Mouse (Mus musculus): ENCODE measurements at regions not wholly inside any gene's neighbourhood (a gene's known extent, or its start where the extent isn't known, plus 50 kb on each side); places are given as distances from the start of the nearest gene placed in this dataset.

DNA sequence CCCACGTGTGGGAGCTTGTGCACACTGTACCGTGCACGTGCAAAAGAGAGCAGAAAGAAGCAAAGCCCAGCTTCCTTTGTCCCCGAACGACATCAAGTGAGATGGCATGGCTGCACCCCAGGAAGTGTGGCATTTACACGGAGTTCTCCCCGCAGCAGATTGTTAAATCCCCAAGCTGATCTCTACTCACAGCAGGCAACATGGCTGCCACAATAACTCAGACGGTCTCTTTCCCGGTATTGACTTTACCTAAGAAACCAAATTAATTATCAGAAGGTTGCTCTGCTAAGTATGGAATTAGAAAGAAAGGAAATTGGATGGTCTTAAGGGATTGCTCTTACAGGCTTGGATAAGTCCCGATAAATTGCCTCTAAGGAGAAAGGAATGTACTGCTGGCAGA is 241.4 kb downstream of the Gm11011 start:
- no peaks in the 10 kb centered on the region for H3K36me3 ChIP-seq (replicated peaks)
- H3K27ac ChIP-seq (replicated peaks), result no peak overlapping the region
- no peak overlapping the region for H3K9ac ChIP-seq
- no peak overlapping the region for H3K4me3 ChIP-seq (replicated peaks)
- 0 out of 2 replicates have a peak, but pooled peaks cover 9% of the 10 kb centered on the region for H3K9me3 ChIP-seq (replicated peaks)
- no peak for ATAC-seq (ENCODE audit: insufficient read depth)
- no peak overlapping the region for H3K4me2 ChIP-seq
- H3K27me3 ChIP-seq, result no peaks in the 10 kb centered on the region
- WGBS (ENCODE audit: insufficient replicate concordance), result 66% methylated on average over 10 of the region's 10 CpGs
- no peaks in the 10 kb centered on the region for H3K4me1 ChIP-seq (replicated peaks)

- no peaks in the 10 kb centered on the region for H3K36me3 ChIP-seq (replicated peaks)
- no peak overlapping the region for H3K4me3 ChIP-seq (replicated peaks)
- H3K4me2 ChIP-seq, result no peak overlapping the region
- 65% methylated on average over 5 of the region's 5 CpGs for WGBS (ENCODE audit: insufficient replicate concordance)
- H3K27ac ChIP-seq (replicated peaks), result no peak overlapping the region
- no peaks in the 10 kb centered on the region for H3K4me1 ChIP-seq (replicated peaks)
- no peaks in the 10 kb centered on the region for H3K9me3 ChIP-seq (replicated peaks)
- no peak overlapping the region for H3K9ac ChIP-seq
- no peaks in the 10 kb centered on the region for H3K27me3 ChIP-seq
- no peak for ATAC-seq (ENCODE audit: insufficient read depth)
These were observed 268.0 kb downstream of the Gm11011 start for GRCm38 (mm10) chr2:169319521-169319920.

DNA sequence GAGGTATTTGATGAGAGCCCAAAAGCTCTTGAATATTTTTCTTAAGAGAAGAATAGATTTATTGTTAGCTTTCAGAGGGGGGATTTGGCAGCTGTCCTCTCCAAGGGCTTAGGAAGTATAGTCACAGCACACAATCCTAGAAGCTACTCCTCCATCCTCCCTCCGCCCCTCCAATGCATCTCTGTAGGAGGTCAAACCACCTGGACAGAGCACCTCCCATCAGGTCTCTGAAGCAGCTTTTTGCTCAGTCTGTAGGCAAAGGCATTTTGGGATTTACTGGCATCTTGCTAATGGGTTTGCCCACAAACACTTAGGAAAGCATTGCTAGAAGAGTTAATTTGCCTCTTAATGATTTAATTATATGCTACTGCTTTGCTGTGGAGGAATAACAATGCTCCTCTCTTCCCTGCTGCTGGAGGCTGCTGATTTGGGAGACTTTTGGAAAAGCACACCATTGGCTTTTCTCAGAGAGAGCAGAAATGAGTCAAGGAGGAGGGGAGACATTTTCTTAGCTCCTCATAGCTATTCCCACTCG is 273.1 kb downstream of the Gm11011 start:
- no peaks in the 10 kb centered on the region for H3K27me3 ChIP-seq
- H3K27ac ChIP-seq (replicated peaks), result no peak overlapping the region
- no peak overlapping the region for H3K4me2 ChIP-seq
- H3K36me3 ChIP-seq (replicated peaks), result no peaks in the 10 kb centered on the region
- no peak overlapping the region for H3K9ac ChIP-seq
- WGBS (ENCODE audit: insufficient replicate concordance), result 34% methylated on average over 2 of the region's 2 CpGs
- no peak for ATAC-seq (ENCODE audit: insufficient read depth)
- H3K9me3 ChIP-seq (replicated peaks), result no peaks in the 10 kb centered on the region
- no peak overlapping the region for H3K4me3 ChIP-seq (replicated peaks)
- no peaks in the 10 kb centered on the region for H3K4me1 ChIP-seq (replicated peaks)

DNA sequence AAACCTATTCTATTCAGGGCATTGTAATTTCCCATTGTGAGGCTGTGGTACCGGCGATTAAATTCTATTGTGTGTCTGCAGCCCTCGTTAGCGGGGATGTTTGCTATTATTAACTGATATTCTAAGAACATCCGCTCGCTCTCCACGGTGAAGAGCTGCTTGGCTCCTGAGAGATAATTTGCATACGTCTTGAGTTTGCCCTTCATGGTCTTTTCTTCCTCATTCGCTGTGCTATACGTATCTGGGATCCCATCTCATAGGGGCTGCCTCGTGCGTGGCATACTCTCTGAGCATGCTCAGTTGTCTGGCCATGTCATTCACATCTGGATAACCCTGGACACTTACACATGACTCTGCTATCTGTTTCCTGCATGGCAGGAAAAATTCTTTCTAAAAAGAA is 275.7 kb downstream of the Gm11011 start:
- H3K9ac ChIP-seq, result no peak overlapping the region
- H3K4me3 ChIP-seq (replicated peaks), result no peak overlapping the region
- H3K4me2 ChIP-seq, result no peak overlapping the region
- H3K9me3 ChIP-seq (replicated peaks), result no peaks in the 10 kb centered on the region
- H3K27ac ChIP-seq (replicated peaks), result no peak overlapping the region
- no peak for ATAC-seq (ENCODE audit: insufficient read depth)
- H3K27me3 ChIP-seq, result no peaks in the 10 kb centered on the region
- WGBS (ENCODE audit: insufficient replicate concordance), result 50% methylated on average over 12 of the region's 12 CpGs
- no peaks in the 10 kb centered on the region for H3K36me3 ChIP-seq (replicated peaks)
- no peaks in the 10 kb centered on the region for H3K4me1 ChIP-seq (replicated peaks)

DNA sequence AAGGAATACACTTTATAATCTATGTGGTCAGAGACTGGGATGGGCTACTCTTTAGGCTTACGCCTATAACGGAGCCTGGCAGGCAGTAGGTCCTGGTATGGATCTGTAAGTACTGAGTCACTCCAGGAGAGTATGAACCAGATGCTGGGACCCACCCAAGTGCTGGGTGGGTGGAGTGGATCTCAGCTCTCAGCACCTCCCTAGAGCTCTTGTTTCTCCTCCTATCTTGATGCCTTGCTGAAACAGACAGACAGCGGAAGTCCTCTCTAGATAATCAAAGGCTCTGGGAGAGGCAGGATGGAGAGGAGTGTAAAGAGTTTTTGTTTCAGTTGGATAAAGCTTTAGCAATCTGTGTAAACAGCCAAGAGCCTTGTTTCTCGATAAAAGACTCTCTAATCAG is 276.2 kb downstream of the Gm11011 start:
- Histone ChIP-seq H3K4me1 (replicated peaks) (no peaks in the 10 kb centered on the region), H3K4me3 (replicated peaks) (no peak overlapping the region), H3K36me3 (replicated peaks) (no peaks in the 10 kb centered on the region), H3K27ac (replicated peaks) (no peak overlapping the region), H3K9me3 (replicated peaks) (no peaks in the 10 kb centered on the region), H3K9ac (no peak overlapping the region), H3K27me3 (no peaks in the 10 kb centered on the region), H3K4me2 (no peak overlapping the region)
- WGBS (ENCODE audit: insufficient replicate concordance), result 52% methylated on average over 4 of the region's 4 CpGs
- no peak for ATAC-seq (ENCODE audit: insufficient read depth)

GRCm38 (mm10) chr2:169304360-169304759 is 283.2 kb downstream of the Gm11011 start:
- no peak for ATAC-seq (ENCODE audit: insufficient read depth)
- Histone ChIP-seq H3K4me1 (replicated peaks) (no peaks in the 10 kb centered on the region), H3K9me3 (replicated peaks) (0 out of 2 replicates have a peak, but pooled peaks cover 4% of the 10 kb centered on the region), H3K27ac (replicated peaks) (no peak overlapping the region), H3K36me3 (replicated peaks) (no peaks in the 10 kb centered on the region), H3K9ac (no peak overlapping the region), H3K4me2 (no peak overlapping the region), H3K4me3 (replicated peaks) (no peak overlapping the region), H3K27me3 (no peaks in the 10 kb centered on the region)
- WGBS (ENCODE audit: insufficient replicate concordance), result 60% methylated on average over 3 of the region's 3 CpGs

- Histone ChIP-seq H3K27ac (replicated peaks) (no peak overlapping the region), H3K4me2 (no peak overlapping the region), H3K4me3 (replicated peaks) (no peak overlapping the region), H3K36me3 (replicated peaks) (no peaks in the 10 kb centered on the region), H3K27me3 (no peaks in the 10 kb centered on the region), H3K9me3 (replicated peaks) (0 out of 2 replicates have a peak, but pooled peaks cover 3% of the 10 kb centered on the region), H3K9ac (no peak overlapping the region), H3K4me1 (replicated peaks) (no peaks in the 10 kb centered on the region)
- 69% methylated on average over 4 of the region's 4 CpGs for whole genome bisulfite sequencing (ENCODE audit: insufficient replicate concordance)
- no peak for ATAC-seq (ENCODE audit: insufficient read depth)
These were observed 286.6 kb downstream of the Gm11011 start for GRCm38 (mm10) chr2:169300966-169301365.

GRCm38 (mm10) chr2:169300411-169300810 is 287.1 kb downstream of the Gm11011 start:
- H3K9ac ChIP-seq, result no peak overlapping the region
- H3K27ac ChIP-seq (replicated peaks), result no peak overlapping the region
- WGBS (ENCODE audit: insufficient replicate concordance), result 65% methylated on average over 8 of the region's 8 CpGs
- H3K27me3 ChIP-seq, result no peaks in the 10 kb centered on the region
- no peaks in the 10 kb centered on the region for H3K36me3 ChIP-seq (replicated peaks)
- H3K4me1 ChIP-seq (replicated peaks), result no peaks in the 10 kb centered on the region
- H3K9me3 ChIP-seq (replicated peaks), result no peaks in the 10 kb centered on the region
- ATAC-seq (ENCODE audit: insufficient read depth), result no peak
- no peak overlapping the region for H3K4me3 ChIP-seq (replicated peaks)
- no peak overlapping the region for H3K4me2 ChIP-seq

DNA sequence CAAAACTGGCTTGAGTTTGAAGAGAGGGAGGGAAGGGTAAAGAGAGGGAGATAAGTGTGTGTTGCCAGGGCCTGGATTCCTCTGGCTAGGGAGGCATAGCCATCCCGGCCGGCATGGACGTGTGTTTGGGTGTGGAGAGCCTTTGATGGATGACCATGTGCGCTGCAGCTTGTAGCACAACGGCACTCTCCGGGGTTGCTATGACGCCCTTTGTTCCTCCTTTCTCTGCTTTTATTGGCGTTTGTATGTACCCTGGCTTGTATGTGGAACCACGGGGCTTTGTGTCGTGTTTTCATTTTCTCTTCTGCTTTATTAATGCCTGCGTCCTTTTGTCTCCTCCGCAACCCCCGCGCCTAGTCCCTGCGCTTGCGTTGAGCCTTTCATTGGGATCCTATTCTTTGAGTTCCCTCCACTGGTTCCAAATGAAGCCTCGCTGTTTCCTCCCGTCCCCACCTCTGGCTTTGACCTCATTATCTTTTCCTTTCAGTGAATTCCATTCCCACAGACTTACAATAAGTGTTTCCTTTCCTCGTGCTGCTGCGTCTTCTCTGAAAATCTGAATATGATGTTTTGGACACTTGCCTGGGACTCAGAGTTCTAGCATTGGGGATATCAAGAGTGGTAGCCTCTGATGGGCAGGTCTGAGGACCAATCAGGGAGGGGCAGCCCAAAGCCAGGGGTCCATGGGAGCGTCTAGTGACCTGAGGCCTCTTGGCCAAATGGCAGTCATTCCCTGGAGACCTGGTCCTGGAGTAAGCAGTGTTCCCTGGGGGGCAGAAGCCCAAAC is 289.5 kb downstream of the Gm11011 start:
- 20% methylated on average over 21 of the region's 21 CpGs for WGBS (ENCODE audit: insufficient replicate concordance)
- H3K9ac ChIP-seq, result no peak overlapping the region
- no peaks in the 10 kb centered on the region for H3K27me3 ChIP-seq
- H3K4me1 ChIP-seq (replicated peaks), result no peaks in the 10 kb centered on the region
- no peak for ATAC-seq (ENCODE audit: insufficient read depth)
- no peak overlapping the region for H3K4me3 ChIP-seq (replicated peaks)
- H3K36me3 ChIP-seq (replicated peaks), result no peaks in the 10 kb centered on the region
- H3K27ac ChIP-seq (replicated peaks), result no peak overlapping the region
- H3K4me2 ChIP-seq, result no peak overlapping the region
- H3K9me3 ChIP-seq (replicated peaks), result no peaks in the 10 kb centered on the region

GRCm38 (mm10) chr2:169297226-169297625 is 290.3 kb downstream of the Gm11011 start:
- H3K36me3 ChIP-seq (replicated peaks), result no peaks in the 10 kb centered on the region
- ATAC-seq (ENCODE audit: insufficient read depth), result no peak
- H3K4me1 ChIP-seq (replicated peaks), result no peaks in the 10 kb centered on the region
- H3K4me3 ChIP-seq (replicated peaks), result no peak overlapping the region
- no peaks in the 10 kb centered on the region for H3K9me3 ChIP-seq (replicated peaks)
- no peak overlapping the region for H3K4me2 ChIP-seq
- H3K9ac ChIP-seq, result no peak overlapping the region
- no peak overlapping the region for H3K27ac ChIP-seq (replicated peaks)
- no peaks in the 10 kb centered on the region for H3K27me3 ChIP-seq
- 41% methylated on average over 4 of the region's 4 CpGs for WGBS (ENCODE audit: insufficient replicate concordance)

GRCm38 (mm10) chr2:169293351-169293750 is 294.2 kb downstream of the Gm11011 start:
- Histone ChIP-seq H3K4me1 (replicated peaks) (no peaks in the 10 kb centered on the region), H3K36me3 (replicated peaks) (no peaks in the 10 kb centered on the region), H3K27ac (replicated peaks) (no peak overlapping the region), H3K4me3 (replicated peaks) (no peak overlapping the region), H3K9ac (no peak overlapping the region), H3K4me2 (no peak overlapping the region), H3K9me3 (replicated peaks) (no peaks in the 10 kb centered on the region), H3K27me3 (no peaks in the 10 kb centered on the region)
- ATAC-seq (ENCODE audit: insufficient read depth), result no peak
- WGBS (ENCODE audit: insufficient replicate concordance), result 49% methylated on average over 3 of the region's 3 CpGs
